ENCODE assay signal across 14 mouse cellular contexts in genomic region chr2:51304694-51305093, GRCm38 (mm10).
DNase-seq lines count a peak whose midpoint lies in the region; TF ChIP-seq lines count a peak whose summit lies in the region.
"Had no signal": no experiment of that assay in that cellular context is flagged by ENCODE, and none has a peak within 500 bp of the region (broad histone marks: within the 10 kb centered on the region; RNA-seq: fewer than 3 reads in every experiment).

No protein-coding gene starts in this region.

- intact Hi-C loops in gastrocnemius, adult 2 months (cut with DNase I) = no loop called here

- H3K4me3 ChIP-seq in gastrocnemius, adult 2 months = no peak overlapping the region
- no peak overlapping the region for H3K4me3 ChIP-seq in brown adipose tissue, adult 24 weeks (ENCODE audit: insufficient read depth, low read depth, low read length)
- H3K4me3 ChIP-seq: hindbrain, embryonic 10.5 days; limb, embryonic 10.5 days; neural tube, embryonic 12.5 days had no signal

- peak overlapping the region; percentile 49 for H3K27ac ChIP-seq in gastrocnemius, adult 2 months
- H3K27ac ChIP-seq in brown adipose tissue, adult 24 weeks (replicated peaks; ENCODE audit: low read depth, low read length) = peak overlapping the region; percentile 48
- H3K27ac ChIP-seq: hindbrain, embryonic 10.5 days; hindbrain, postnatal 0 days; limb, embryonic 10.5 days; neural tube, embryonic 12.5 days had no signal

- H3K4me1 ChIP-seq in brown adipose tissue, adult 24 weeks (ENCODE audit: control insufficient read depth, insufficient read depth, insufficient read length, low read length) = 0 out of 2 replicates have a peak, but pooled peaks cover 2% of the 10 kb centered on the region
- H3K4me1 ChIP-seq: hindbrain, embryonic 10.5 days; neural tube, embryonic 12.5 days had no signal

- no peak for DNase-seq in gastrocnemius, adult 2 months
- no peak for DNase-seq in gastrocnemius, postnatal 25 days
- DNase-seq in 3T3-L1 (ENCODE audit: low read depth, low spot score) = peak; percentile 77
- DNase-seq in adrenal gland, adult 2 months = peak; percentile 55
- no peak for DNase-seq in testis, postnatal 10 days (ENCODE audit: low spot score)
- no peak for DNase-seq in spleen, postnatal 10 days (ENCODE audit: low spot score in 2 of 2)
- DNase-seq: cerebellum, adult 11 months; right cerebral cortex, adult 18-20 months; thymus, postnatal 36 days had no signal

- no peak for TF ChIP-seq CTCF in gastrocnemius, adult 2 months (IDR thresholded peaks at IDR 0.05)

Comparison
In these comparisons a context has a peak if more than half of its experiments do, and no peak if none do; other contexts are left out.
1. DNase-seq: peak in 3T3-L1 (single experiment) and adrenal gland, adult 2 months (single experiment); none in gastrocnemius, adult 2 months (single experiment), gastrocnemius, postnatal 25 days (single experiment), testis, postnatal 10 days (single experiment) and spleen, postnatal 10 days (0 of 2).